9 mouse cellular contexts compared by ENCODE assay signal in the genomic region with DNA sequence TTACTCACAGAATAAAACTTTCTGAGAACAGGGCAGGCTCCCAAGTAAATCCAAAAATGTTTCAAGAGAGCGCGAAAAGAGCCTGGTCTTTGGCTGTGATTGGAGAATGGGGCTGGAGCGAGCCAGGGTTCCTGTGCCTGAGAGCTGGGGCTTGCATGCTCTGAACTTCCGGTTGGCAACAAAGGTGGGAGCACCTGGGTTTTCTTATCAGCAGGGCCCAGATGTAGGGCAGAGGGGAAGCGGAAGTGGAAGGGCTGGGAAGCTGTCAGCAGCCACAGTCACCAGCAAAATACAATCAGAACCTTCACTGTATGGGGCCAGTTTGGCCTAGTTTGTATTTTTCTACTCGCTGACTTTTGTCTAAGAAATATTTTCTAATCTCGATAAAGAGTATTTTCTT.
DNase-seq lines count a peak whose midpoint lies in the region; ATAC-seq lines count a peak whose summit lies in the region.
"Had no signal": no experiment of that assay in that cellular context is flagged by ENCODE, and none has a peak within 500 bp of the region (broad histone marks: within the 10 kb centered on the region; RNA-seq: fewer than 3 reads in every experiment).

No protein-coding gene starts in this region.

- intact Hi-C loops in heart, postnatal 10 days (cut with DNase I): no loop called here

- ATAC-seq in cerebellum, adult (ENCODE audit: insufficient number of reproducible peaks, low FRiP score, low TSS enrichment): no peak

- peak; percentile 23 to 42 for DNase-seq in adrenal gland, adult (ENCODE audit: inconsistent age in 2 of 2, low spot score in 1 of 2)
- DNase-seq in adrenal gland, postnatal 4 days (ENCODE audit: low spot score in 2 of 2): no peak
- peak; percentile 69 for DNase-seq in T-cell, adult 2 months (ENCODE audit: low spot score)
- peak; percentile 64 to 68 for DNase-seq in heart, postnatal 10 days
- DNase-seq in lung, postnatal 25 days (ENCODE audit: low spot score): peak; percentile 2
- DNase-seq in right cerebral cortex, postnatal 25 days: no peak
- no peak for DNase-seq in ovary, postnatal 14 days (ENCODE audit: low spot score)
- DNase-seq: cerebellum, adult 11-12 months had no signal

Comparison
In these comparisons a context has a peak if more than half of its experiments do, and no peak if none do; other contexts are left out.
1. DNase-seq: peak in adrenal gland, adult (2 of 2), T-cell, adult 2 months (single experiment), heart, postnatal 10 days (2 of 2) and lung, postnatal 25 days (single experiment); none in adrenal gland, postnatal 4 days (0 of 2), right cerebral cortex, postnatal 25 days (single experiment) and ovary, postnatal 14 days (single experiment).